Mouse (Mus musculus): Measurements from ENCODE around the gene Dph1. TPM values are rescaled to one million over a fixed set of nuclear protein-coding genes. Genes with fewer than 3 reads are reported as not detected.

Gene Dph1
- total RNA-seq (2014; rRNA removed; ENCODE audit: low replicate concordance) = 34.4 and 72.1 TPM in 2 replicates
- 19.3 and 20.2 TPM in 2 replicates for polyA plus RNA-seq (2015; fragmentation: Nextera tagmentation; extraction: Ambion mirVana)

DNA sequence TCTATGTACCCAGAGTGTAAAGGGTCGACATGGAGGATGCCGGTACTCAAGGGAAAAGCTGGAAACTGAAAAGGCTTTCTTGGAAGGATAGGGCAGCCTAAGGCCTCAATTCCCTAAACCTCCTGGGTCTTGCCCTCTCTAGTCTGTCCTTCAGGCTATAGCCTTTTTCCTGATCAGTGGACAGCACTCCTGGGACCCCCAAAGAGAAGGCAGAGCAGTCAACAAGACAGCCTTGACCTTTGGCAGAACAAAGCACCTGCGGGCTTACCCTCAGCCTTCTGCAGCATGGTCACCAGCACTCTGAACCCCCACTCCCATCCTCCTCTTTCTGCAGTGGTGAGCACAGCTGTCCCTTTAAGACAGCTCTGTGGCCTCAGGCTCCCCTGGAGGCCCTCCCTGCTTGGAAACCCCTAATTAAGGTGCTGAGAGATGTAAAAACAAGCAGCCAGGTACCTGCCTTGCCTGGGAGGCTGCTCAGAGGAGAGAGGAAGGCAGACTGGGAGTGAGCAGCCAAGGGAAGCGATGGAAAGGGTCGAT lies at the start of gene Dph1:
Gene Dph1, minus strand, starts transcription at position 337 of the 537 bp plus-strand sequence.
- H3K4me2 ChIP-seq (ENCODE audit: low read depth, low read length) = peak within 1 kb of the TSS; percentile 76
- TF ChIP-seq EP300 (IDR thresholded peaks at IDR 0.05; ENCODE audit: low read depth) = no peak
- no peak for TF ChIP-seq CTCF (IDR thresholded peaks at IDR 0.05; ENCODE audit: low read depth)
- ATAC-seq (ENCODE audit: insufficient read depth, low read depth) (no peak), DNase-seq (ENCODE audit: low spot score) (no peak)
- H3K4me3 ChIP-seq (ENCODE audit: low read depth, low read length) = peak within 1 kb of the TSS; percentile 81
- H3K9ac ChIP-seq (replicated peaks; ENCODE audit: low read depth, low read length) = peak within 1 kb of the TSS; percentile 49
- H3K9me3 ChIP-seq (replicated peaks; ENCODE audit: control insufficient read depth, low read length) = no peaks in the 10 kb centered on the region
- peak within 1 kb of the TSS; percentile 64 for H3K27ac ChIP-seq (ENCODE audit: low read depth)
- H3K27me3 ChIP-seq (ENCODE audit: control insufficient read depth, insufficient read depth, low read length) = peaks cover 10% of the 10 kb centered on the region
- H3K36me3 ChIP-seq (replicated peaks; ENCODE audit: control insufficient read depth, insufficient read depth, low read length) = no peaks in the 10 kb centered on the region
- peaks cover 7% of the 10 kb centered on the region; the same call in 1 of the 2 replicates for H3K4me1 ChIP-seq (ENCODE audit: control insufficient read depth, insufficient read depth)
- 56% methylated on average over 5 of the region's 5 CpGs for WGBS

DNA sequence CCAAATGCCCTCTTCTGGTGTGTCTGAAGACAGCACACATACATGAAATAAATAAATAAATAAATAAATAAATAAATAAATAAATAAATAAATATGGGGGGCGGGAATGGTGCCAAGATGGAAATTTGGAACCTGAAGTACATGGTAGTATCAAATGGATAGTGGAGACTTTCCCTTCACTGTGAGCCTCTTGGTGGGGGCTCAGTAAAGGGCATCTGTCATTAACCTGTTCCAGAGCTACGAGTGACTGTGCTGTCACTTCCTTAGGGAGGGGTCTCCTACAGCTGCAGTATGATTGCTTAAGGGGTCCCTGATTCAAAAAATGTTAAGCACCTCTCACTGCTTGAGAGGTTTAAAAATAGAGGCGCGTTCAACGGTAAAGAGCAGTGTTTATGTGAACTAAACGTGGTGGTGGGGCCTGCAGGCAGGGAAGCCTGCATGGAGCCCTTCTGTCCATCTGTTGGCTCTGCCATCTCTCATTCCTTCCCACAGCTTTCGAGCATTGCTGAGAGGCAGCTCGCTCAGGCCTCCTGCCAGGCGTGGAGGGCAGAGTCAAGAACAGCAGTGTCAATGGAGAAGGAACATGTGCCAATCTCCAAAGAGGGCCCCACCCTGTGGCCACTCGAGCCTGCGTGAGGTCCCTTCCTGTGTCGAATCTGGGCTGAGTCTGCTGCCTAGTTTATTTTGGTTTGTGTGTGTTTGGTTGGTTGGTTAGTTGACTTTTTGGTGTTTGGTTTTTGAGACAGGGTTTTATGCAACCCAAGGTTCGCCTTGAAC lies 49.3 kb upstream of the Dph1 start:
- 37% methylated on average over 13 of the region's 13 CpGs for WGBS
- Histone ChIP-seq H3K4me3 (ENCODE audit: low read depth, low read length) (no peak overlapping the region), H3K4me2 (ENCODE audit: low read depth, low read length) (no peak overlapping the region), H3K27ac (ENCODE audit: low read depth) (peak overlapping the region; percentile 58), H3K9me3 (replicated peaks; ENCODE audit: control insufficient read depth, low read length) (no peaks in the 10 kb centered on the region), H3K9ac (replicated peaks; ENCODE audit: low read depth, low read length) (no peak overlapping the region), H3K36me3 (replicated peaks; ENCODE audit: control insufficient read depth, insufficient read depth, low read length) (no peaks in the 10 kb centered on the region), H3K27me3 (ENCODE audit: control insufficient read depth, insufficient read depth, low read length) (no peaks in the 10 kb centered on the region), H3K4me1 (ENCODE audit: control insufficient read depth, insufficient read depth) (peaks cover 35% of the 10 kb centered on the region)
- no peak for TF ChIP-seq EP300 (IDR thresholded peaks at IDR 0.05; ENCODE audit: low read depth)
- TF ChIP-seq CTCF (IDR thresholded peaks at IDR 0.05; ENCODE audit: low read depth) = peak; percentile 38
- peak; percentile 85 for ATAC-seq (ENCODE audit: insufficient read depth, low read depth)
- DNase-seq (ENCODE audit: low spot score) = peak; percentile 75

DNA sequence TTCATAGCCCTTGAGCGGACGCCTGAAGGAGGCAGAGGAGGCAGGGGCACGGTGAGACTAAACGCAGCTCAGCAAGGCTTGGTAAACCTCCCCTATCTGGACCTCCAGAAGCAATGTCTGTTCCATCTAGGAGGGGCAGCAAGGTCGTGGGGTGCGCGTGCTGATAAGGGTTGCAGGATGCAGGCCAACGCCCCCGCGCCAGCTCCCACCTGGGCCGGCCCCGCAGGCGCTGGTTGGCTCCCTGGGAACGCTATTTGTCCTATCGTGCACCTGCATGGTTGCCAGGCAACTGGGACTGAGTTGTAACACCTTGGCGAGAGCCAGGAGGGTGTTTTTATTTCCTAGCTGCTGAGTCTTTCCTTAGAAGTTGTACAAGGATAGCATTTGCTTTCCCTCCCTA lies 43.7 kb upstream of the Dph1 start:
- TF ChIP-seq CTCF (IDR thresholded peaks at IDR 0.05; ENCODE audit: low read depth) = no peak
- TF ChIP-seq EP300 (IDR thresholded peaks at IDR 0.05; ENCODE audit: low read depth) = no peak
- no peak overlapping the region for H3K4me3 ChIP-seq (ENCODE audit: low read depth, low read length)
- no peak overlapping the region for H3K4me2 ChIP-seq (ENCODE audit: low read depth, low read length)
- 22% methylated on average over 16 of the region's 16 CpGs for WGBS
- no peaks in the 10 kb centered on the region for H3K36me3 ChIP-seq (replicated peaks; ENCODE audit: control insufficient read depth, insufficient read depth, low read length)
- H3K9me3 ChIP-seq (replicated peaks; ENCODE audit: control insufficient read depth, low read length) = no peaks in the 10 kb centered on the region
- H3K27me3 ChIP-seq (ENCODE audit: control insufficient read depth, insufficient read depth, low read length) = 0 out of 2 replicates have a peak, but pooled peaks cover 5% of the 10 kb centered on the region
- H3K27ac ChIP-seq (ENCODE audit: low read depth) = no peak overlapping the region
- ATAC-seq (ENCODE audit: insufficient read depth, low read depth) (no peak), DNase-seq (ENCODE audit: low spot score) (no peak)
- no peak overlapping the region for H3K9ac ChIP-seq (replicated peaks; ENCODE audit: low read depth, low read length)
- peaks cover 5% of the 10 kb centered on the region for H3K4me1 ChIP-seq (ENCODE audit: control insufficient read depth, insufficient read depth)

DNA sequence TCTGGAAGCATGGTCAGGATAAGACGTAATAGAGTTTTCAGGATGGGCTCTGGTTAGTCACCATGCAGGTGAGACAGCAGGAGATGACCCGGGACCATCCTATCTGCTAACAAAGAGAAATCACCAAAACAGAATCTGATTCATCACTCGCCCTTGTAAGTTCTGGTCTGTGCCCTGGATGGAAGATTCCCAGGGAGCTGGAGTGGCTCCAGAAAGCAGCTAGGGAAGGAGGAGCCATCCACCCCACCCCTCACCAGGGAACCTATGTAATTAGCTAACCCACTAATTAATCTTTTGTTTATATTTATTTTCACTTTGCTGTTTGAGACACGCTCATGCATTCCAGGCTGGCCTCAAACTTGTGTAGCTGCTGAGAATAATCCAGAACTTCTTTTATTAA lies 41.4 kb upstream of the Dph1 start:
- H3K27ac ChIP-seq (ENCODE audit: low read depth) = no peak overlapping the region
- H3K4me2 ChIP-seq (ENCODE audit: low read depth, low read length) = no peak overlapping the region
- no peak for DNase-seq (ENCODE audit: low spot score)
- H3K4me3 ChIP-seq (ENCODE audit: low read depth, low read length) = no peak overlapping the region
- no peaks in the 10 kb centered on the region for H3K36me3 ChIP-seq (replicated peaks; ENCODE audit: control insufficient read depth, insufficient read depth, low read length)
- TF ChIP-seq CTCF (IDR thresholded peaks at IDR 0.05; ENCODE audit: low read depth) (no peak), EP300 (IDR thresholded peaks at IDR 0.05; ENCODE audit: low read depth) (no peak)
- H3K9ac ChIP-seq (replicated peaks; ENCODE audit: low read depth, low read length) = no peak overlapping the region
- WGBS = 69% methylated on average over 4 of the region's 4 CpGs
- H3K4me1 ChIP-seq (ENCODE audit: control insufficient read depth, insufficient read depth) = peaks cover 5% of the 10 kb centered on the region
- 0 out of 2 replicates have a peak, but pooled peaks cover 5% of the 10 kb centered on the region for H3K27me3 ChIP-seq (ENCODE audit: control insufficient read depth, insufficient read depth, low read length)
- ATAC-seq (ENCODE audit: insufficient read depth, low read depth) = no peak
- H3K9me3 ChIP-seq (replicated peaks; ENCODE audit: control insufficient read depth, low read length) = no peaks in the 10 kb centered on the region

DNA sequence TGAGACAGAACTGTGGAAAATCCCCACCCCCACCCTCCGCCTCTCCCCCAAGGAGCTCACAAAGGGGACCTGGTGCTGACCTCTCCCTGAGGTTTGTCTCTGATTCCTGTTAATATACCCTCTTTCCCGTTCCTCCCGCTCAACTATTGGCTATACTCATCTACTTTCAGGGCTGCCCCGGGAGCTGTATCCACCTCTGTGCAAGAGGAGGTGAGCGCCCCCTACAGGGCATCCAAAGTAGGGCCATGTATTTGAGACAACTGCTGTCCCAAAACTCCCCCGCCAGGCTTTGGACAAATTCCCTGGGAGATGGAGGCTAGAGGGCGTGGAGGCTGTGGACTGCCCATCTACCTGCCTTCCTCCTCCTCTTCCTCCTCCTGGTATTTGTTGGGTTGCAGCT lies 40.7 kb upstream of the Dph1 start:
- Histone ChIP-seq H3K4me1 (ENCODE audit: control insufficient read depth, insufficient read depth) (peaks cover 5% of the 10 kb centered on the region), H3K36me3 (replicated peaks; ENCODE audit: control insufficient read depth, insufficient read depth, low read length) (no peaks in the 10 kb centered on the region), H3K9ac (replicated peaks; ENCODE audit: low read depth, low read length) (no peak overlapping the region), H3K27ac (ENCODE audit: low read depth) (no peak overlapping the region), H3K27me3 (ENCODE audit: control insufficient read depth, insufficient read depth, low read length) (0 out of 2 replicates have a peak, but pooled peaks cover 5% of the 10 kb centered on the region), H3K4me3 (ENCODE audit: low read depth, low read length) (no peak overlapping the region), H3K9me3 (replicated peaks; ENCODE audit: control insufficient read depth, low read length) (no peaks in the 10 kb centered on the region), H3K4me2 (ENCODE audit: low read depth, low read length) (0 out of 2 replicates have a peak overlapping the region, but pooled peaks have one; percentile 16)
- TF ChIP-seq EP300 (IDR thresholded peaks at IDR 0.05; ENCODE audit: low read depth) (no peak), CTCF (IDR thresholded peaks at IDR 0.05; ENCODE audit: low read depth) (peak; percentile 78)
- peak; percentile 75 for DNase-seq (ENCODE audit: low spot score)
- ATAC-seq (ENCODE audit: insufficient read depth, low read depth) = peak; percentile 63
- WGBS = 12% methylated on average over 7 of the region's 7 CpGs

Measured in heart, postnatal 0 days (tissue).